Mouse (Mus musculus): ENCODE measurements at regions not wholly inside any gene's neighbourhood (a gene's known extent, or its start where the extent isn't known, plus 50 kb on each side); places are given as distances from the start of the nearest gene placed in this dataset.

DNA sequence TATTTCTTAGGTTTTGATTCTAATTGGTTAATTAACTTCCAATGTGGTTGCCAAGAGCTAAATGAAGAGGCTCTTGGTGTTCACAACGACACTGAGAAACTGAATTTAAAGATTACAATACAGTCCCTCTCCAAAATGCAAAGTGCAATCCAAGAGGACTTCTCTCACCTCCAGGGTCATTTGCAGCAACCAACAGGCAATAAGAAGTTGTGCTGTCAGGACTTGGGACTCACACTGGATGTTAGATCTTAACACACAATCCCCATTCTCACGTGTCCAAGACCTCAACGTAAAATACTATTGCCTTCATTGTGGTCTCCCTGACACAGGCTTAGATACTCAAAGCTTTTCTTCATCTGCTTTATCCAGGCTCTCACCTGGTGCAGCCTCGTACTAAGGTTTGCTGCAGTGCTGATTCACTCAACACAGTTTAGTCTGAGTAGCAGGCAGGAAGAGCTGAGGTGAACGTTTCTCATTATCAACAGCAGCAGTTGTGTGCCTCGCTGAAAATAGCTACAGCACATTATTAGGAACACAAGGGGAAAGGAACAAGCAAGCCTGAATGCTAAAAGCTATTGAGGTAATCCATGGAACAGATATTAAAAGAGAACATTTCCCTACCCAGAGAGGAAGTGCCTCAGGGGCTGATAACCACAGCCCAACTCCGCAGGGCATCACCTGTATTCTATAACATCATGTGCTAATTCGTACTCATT is 473.3 kb downstream of the Pdha2 start:
- H3K27me3 ChIP-seq (ENCODE audit: control insufficient read depth, insufficient read depth, low read length) = no peaks in the 10 kb centered on the region
- DNase-seq (ENCODE audit: low spot score) (no peak), ATAC-seq (ENCODE audit: low FRiP score) (no peak)
- H3K9me3 ChIP-seq (ENCODE audit: control insufficient read depth, low read length) = no peaks in the 10 kb centered on the region
- no peak overlapping the region for H3K4me2 ChIP-seq (replicated peaks; ENCODE audit: low read depth, low read length)
- WGBS = 84% methylated on average over 8 of the region's 8 CpGs
- no peak overlapping the region for H3K9ac ChIP-seq (ENCODE audit: low read depth, low read length)
- no peaks in the 10 kb centered on the region for H3K36me3 ChIP-seq (ENCODE audit: control insufficient read depth, insufficient read depth, low read length)
- no peak overlapping the region for H3K27ac ChIP-seq (ENCODE audit: low read depth, low read length)
- no peak overlapping the region for H3K4me3 ChIP-seq (ENCODE audit: low read depth, low read length)
- no peaks in the 10 kb centered on the region for H3K4me1 ChIP-seq (replicated peaks; ENCODE audit: control insufficient read depth, insufficient read depth, low read length)

DNA sequence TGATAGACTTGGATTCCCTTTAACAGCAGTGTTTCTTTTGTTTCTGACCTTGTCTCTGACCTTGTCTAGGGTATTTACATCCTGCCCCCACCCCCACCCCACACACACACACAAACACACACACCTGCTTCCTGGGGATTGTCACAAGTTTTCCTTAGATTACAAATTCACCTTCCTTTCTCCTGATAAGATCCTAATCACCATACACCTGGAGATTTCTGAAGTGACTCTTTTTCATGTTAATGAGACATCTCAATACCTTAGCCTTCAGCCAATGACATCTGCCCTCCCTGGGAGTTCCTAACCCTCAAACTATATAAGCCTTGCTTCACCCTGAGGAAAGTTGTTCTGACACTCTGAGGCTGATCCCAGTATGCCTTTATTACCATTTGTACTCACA is 495.3 kb downstream of the Pdha2 start:
- no peak overlapping the region for H3K4me3 ChIP-seq (ENCODE audit: low read depth, low read length)
- H3K9me3 ChIP-seq (ENCODE audit: control insufficient read depth, low read length) = no peaks in the 10 kb centered on the region
- no peak overlapping the region for H3K9ac ChIP-seq (ENCODE audit: low read depth, low read length)
- DNase-seq (ENCODE audit: low spot score) = no peak
- H3K4me1 ChIP-seq (replicated peaks; ENCODE audit: control insufficient read depth, insufficient read depth, low read length) = no peaks in the 10 kb centered on the region
- no peak overlapping the region for H3K27ac ChIP-seq (ENCODE audit: low read depth, low read length)
- no peak for ATAC-seq (ENCODE audit: low FRiP score)
- no peak overlapping the region for H3K4me2 ChIP-seq (replicated peaks; ENCODE audit: low read depth, low read length)
- no peaks in the 10 kb centered on the region for H3K36me3 ChIP-seq (ENCODE audit: control insufficient read depth, insufficient read depth, low read length)
- H3K27me3 ChIP-seq (ENCODE audit: control insufficient read depth, insufficient read depth, low read length) = no peaks in the 10 kb centered on the region

DNA sequence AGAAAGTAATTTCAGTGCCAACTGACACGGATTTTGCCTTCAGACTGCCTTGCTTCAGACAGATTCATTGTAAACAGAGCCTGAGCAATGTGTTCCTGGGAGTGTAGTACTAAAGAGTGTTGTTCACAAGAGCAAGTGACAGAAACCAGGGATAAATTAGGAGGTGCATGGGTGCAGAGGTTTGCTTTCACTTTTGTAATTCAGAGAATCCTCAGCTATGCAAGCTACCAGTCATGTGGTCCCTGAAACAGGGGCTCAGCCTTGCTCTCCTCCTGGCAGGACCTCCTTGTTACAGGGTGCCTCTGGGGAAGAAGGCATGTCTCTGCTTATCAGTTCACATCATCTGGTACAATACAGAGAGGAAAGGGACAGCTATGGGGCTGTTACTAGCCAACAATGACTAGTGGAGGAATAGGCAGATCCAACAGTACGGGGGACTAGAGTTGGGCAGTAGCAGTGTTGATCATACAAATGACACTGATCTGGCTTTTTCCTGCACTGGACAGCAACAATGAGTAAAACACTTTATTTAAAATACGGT is 504.5 kb downstream of the Pdha2 start:
- no peak for ATAC-seq (ENCODE audit: low FRiP score)
- H3K9me3 ChIP-seq (ENCODE audit: control insufficient read depth, low read length) = no peaks in the 10 kb centered on the region
- H3K9ac ChIP-seq (ENCODE audit: low read depth, low read length) = no peak overlapping the region
- no peaks in the 10 kb centered on the region for H3K36me3 ChIP-seq (ENCODE audit: control insufficient read depth, insufficient read depth, low read length)
- H3K27me3 ChIP-seq (ENCODE audit: control insufficient read depth, insufficient read depth, low read length) = no peaks in the 10 kb centered on the region
- no peak overlapping the region for H3K4me3 ChIP-seq (ENCODE audit: low read depth, low read length)
- DNase-seq (ENCODE audit: low spot score) = no peak
- H3K4me2 ChIP-seq (replicated peaks; ENCODE audit: low read depth, low read length) = no peak overlapping the region
- WGBS = 79% methylated on average over 3 of the region's 3 CpGs
- no peaks in the 10 kb centered on the region for H3K4me1 ChIP-seq (replicated peaks; ENCODE audit: control insufficient read depth, insufficient read depth, low read length)
- no peak overlapping the region for H3K27ac ChIP-seq (ENCODE audit: low read depth, low read length)

DNA sequence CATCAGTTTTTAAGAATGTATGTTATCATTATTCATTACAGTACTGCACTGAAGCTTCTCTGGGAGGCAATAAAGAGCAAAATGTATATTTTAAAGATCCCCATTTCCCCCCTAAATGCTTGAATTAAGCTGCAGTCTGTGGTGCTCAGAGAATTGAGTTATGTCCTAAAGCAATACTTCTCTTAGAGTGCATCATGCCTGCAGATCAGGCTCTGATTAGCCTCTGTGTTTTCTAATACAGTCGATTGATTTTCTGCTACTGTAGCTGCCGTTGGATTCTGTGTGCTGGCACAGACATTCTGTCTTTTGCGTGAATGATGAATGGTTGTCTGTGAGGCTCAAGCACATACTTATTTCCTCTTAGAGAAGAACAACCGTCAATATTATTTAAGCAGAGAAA is 505.4 kb downstream of the Pdha2 start:
- Histone ChIP-seq H3K27ac (ENCODE audit: low read depth, low read length) (no peak overlapping the region), H3K4me3 (ENCODE audit: low read depth, low read length) (no peak overlapping the region), H3K9me3 (ENCODE audit: control insufficient read depth, low read length) (no peaks in the 10 kb centered on the region), H3K36me3 (ENCODE audit: control insufficient read depth, insufficient read depth, low read length) (no peaks in the 10 kb centered on the region), H3K9ac (ENCODE audit: low read depth, low read length) (no peak overlapping the region), H3K27me3 (ENCODE audit: control insufficient read depth, insufficient read depth, low read length) (no peaks in the 10 kb centered on the region), H3K4me1 (replicated peaks; ENCODE audit: control insufficient read depth, insufficient read depth, low read length) (no peaks in the 10 kb centered on the region), H3K4me2 (replicated peaks; ENCODE audit: low read depth, low read length) (no peak overlapping the region)
- DNase-seq (ENCODE audit: low spot score) = no peak
- 78% methylated on average over 4 of the region's 4 CpGs for WGBS
- 0 out of 2 replicates have a peak, but pooled peaks have one; percentile 25 for ATAC-seq (ENCODE audit: low FRiP score)

DNA sequence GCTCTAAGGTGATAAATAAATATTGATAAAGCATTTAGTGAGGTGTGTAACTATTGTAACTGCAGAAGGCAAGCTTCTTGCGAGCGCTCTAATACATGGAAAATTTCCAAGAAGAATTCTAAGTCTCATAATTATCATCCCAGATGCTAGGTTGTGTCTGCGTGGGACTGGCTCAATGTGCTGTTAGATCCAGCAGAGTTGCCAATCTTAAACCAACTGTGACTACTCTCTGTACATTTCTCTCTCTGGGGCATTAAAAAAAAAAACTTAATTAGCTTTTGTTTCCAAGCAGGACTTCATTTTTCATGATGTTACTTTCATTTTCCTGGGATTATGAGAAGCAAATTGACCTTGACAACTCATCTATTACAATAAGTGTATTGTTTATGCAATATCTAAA is 506.6 kb downstream of the Pdha2 start:
- Histone ChIP-seq H3K4me2 (replicated peaks; ENCODE audit: low read depth, low read length) (no peak overlapping the region), H3K9me3 (ENCODE audit: control insufficient read depth, low read length) (no peaks in the 10 kb centered on the region), H3K9ac (ENCODE audit: low read depth, low read length) (no peak overlapping the region), H3K4me3 (ENCODE audit: low read depth, low read length) (no peak overlapping the region), H3K27me3 (ENCODE audit: control insufficient read depth, insufficient read depth, low read length) (no peaks in the 10 kb centered on the region), H3K4me1 (replicated peaks; ENCODE audit: control insufficient read depth, insufficient read depth, low read length) (no peaks in the 10 kb centered on the region), H3K36me3 (ENCODE audit: control insufficient read depth, insufficient read depth, low read length) (no peaks in the 10 kb centered on the region), H3K27ac (ENCODE audit: low read depth, low read length) (no peak overlapping the region)
- WGBS = 87% methylated on average over 3 of the region's 3 CpGs
- DNase-seq (ENCODE audit: low spot score) = no peak
- no peak for ATAC-seq (ENCODE audit: low FRiP score)

DNA sequence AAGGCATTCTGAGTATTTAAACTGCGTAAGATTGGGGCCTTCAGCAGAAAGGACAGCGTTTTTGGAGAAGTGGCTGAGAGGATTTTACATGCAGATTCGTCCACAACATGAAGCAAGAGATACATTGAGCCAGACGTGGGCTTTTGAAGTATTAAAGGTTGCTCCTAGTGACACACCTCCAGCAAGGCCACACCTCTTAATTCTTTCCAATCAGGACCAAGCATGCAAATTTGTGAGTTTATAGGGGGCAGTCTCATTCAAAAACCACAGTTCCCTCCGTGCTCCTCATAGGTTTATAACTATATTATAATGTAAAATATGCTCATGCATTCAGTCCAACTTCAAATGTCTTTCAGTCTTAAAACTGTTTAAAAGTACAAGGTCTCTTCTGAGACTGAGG is 509.2 kb downstream of the Pdha2 start:
- DNase-seq (ENCODE audit: low spot score) (no peak), ATAC-seq (ENCODE audit: low FRiP score) (no peak)
- no peaks in the 10 kb centered on the region for H3K9me3 ChIP-seq (ENCODE audit: control insufficient read depth, low read length)
- 74% methylated on average over 5 of the region's 5 CpGs for WGBS
- H3K36me3 ChIP-seq (ENCODE audit: control insufficient read depth, insufficient read depth, low read length) = no peaks in the 10 kb centered on the region
- H3K27me3 ChIP-seq (ENCODE audit: control insufficient read depth, insufficient read depth, low read length) = no peaks in the 10 kb centered on the region
- no peak overlapping the region for H3K9ac ChIP-seq (ENCODE audit: low read depth, low read length)
- H3K4me3 ChIP-seq (ENCODE audit: low read depth, low read length) = no peak overlapping the region
- no peak overlapping the region for H3K4me2 ChIP-seq (replicated peaks; ENCODE audit: low read depth, low read length)
- H3K27ac ChIP-seq (ENCODE audit: low read depth, low read length) = no peak overlapping the region
- H3K4me1 ChIP-seq (replicated peaks; ENCODE audit: control insufficient read depth, insufficient read depth, low read length) = no peaks in the 10 kb centered on the region

DNA sequence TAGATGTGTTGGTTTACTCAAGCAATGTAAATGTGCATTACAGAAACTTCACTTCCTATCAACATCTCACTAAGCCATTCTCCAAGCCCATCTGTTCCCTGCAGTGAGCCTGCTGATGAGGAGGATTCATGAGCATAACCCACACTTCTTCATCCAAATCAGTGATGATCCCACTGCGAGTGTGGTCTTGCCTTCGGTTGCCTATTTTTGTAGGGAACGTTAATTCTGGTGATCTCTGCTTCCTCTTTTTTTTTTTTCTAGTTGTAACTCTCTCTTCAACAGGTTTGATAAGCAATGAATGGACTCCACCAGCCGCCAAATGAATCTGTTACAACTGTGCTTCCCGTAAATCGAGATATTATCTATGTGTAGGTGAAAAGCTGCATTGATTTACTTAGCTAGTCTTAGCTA is 509.9 kb downstream of the Pdha2 start:
- Histone ChIP-seq H3K9me3 (ENCODE audit: control insufficient read depth, low read length) (no peaks in the 10 kb centered on the region), H3K4me3 (ENCODE audit: low read depth, low read length) (no peak overlapping the region), H3K36me3 (ENCODE audit: control insufficient read depth, insufficient read depth, low read length) (no peaks in the 10 kb centered on the region), H3K27me3 (ENCODE audit: control insufficient read depth, insufficient read depth, low read length) (no peaks in the 10 kb centered on the region), H3K27ac (ENCODE audit: low read depth, low read length) (no peak overlapping the region), H3K4me1 (replicated peaks; ENCODE audit: control insufficient read depth, insufficient read depth, low read length) (no peaks in the 10 kb centered on the region), H3K4me2 (replicated peaks; ENCODE audit: low read depth, low read length) (no peak overlapping the region), H3K9ac (ENCODE audit: low read depth, low read length) (no peak overlapping the region)
- ATAC-seq (ENCODE audit: low FRiP score) = no peak
- WGBS = 93% methylated on average over 6 of the region's 6 CpGs
- no peak for DNase-seq (ENCODE audit: low spot score)

DNA sequence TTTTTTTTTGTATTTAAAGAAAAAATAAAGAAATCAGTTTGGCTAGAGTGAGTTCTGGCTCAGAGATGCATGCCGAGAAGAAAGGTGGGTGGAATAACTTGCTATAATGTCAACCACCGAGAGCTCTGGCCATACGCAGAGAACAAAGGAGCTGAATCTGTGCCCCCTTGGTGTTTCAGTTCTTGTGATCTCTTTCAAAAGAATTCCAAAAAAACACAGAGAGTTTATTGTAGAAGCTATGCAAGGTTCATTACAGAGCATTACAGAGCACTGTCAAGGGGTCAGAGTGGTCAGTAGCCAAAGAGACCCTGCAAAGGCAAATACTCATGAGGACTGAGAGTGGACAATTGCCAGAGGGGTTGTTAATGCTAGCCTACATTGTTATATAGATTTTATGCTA is 514.9 kb downstream of the Pdha2 start:
- DNase-seq (ENCODE audit: low spot score) = no peak

DNA sequence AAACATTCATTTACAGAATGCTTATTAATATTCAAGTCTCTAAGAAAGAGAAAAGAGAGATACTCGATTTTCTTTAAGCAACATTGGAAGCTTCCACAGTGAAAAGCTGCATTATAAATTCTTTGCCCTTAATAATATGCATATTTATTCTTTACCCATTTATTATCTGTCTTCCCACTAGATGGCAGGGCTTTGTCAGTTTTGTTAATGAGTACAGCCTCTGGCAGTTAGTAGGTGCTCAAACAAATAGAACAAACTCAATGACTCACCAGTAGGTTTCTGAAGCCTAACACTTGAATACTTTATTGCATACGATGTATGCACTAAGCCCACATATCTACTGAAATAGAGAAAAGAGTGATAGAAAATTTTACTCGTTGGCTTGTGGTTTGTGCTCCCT is 529.4 kb downstream of the Pdha2 start:
- 74% methylated on average over 3 of the region's 3 CpGs for WGBS
- no peak overlapping the region for H3K9ac ChIP-seq (ENCODE audit: low read depth, low read length)
- no peaks in the 10 kb centered on the region for H3K4me1 ChIP-seq (replicated peaks; ENCODE audit: control insufficient read depth, insufficient read depth, low read length)
- no peaks in the 10 kb centered on the region for H3K9me3 ChIP-seq (ENCODE audit: control insufficient read depth, low read length)
- H3K4me3 ChIP-seq (ENCODE audit: low read depth, low read length) = no peak overlapping the region
- no peaks in the 10 kb centered on the region for H3K36me3 ChIP-seq (ENCODE audit: control insufficient read depth, insufficient read depth, low read length)
- DNase-seq (ENCODE audit: low spot score) = no peak
- ATAC-seq (ENCODE audit: low FRiP score) = no peak
- H3K4me2 ChIP-seq (replicated peaks; ENCODE audit: low read depth, low read length) = no peak overlapping the region
- no peaks in the 10 kb centered on the region for H3K27me3 ChIP-seq (ENCODE audit: control insufficient read depth, insufficient read depth, low read length)
- no peak overlapping the region for H3K27ac ChIP-seq (ENCODE audit: low read depth, low read length)

More for the DNA sequence above, 514.9 kb downstream of the Pdha2 start:
- Histone ChIP-seq H3K4me3 (ENCODE audit: low read depth, low read length) (no peak overlapping the region), H3K9ac (ENCODE audit: low read depth, low read length) (no peak overlapping the region), H3K4me2 (replicated peaks; ENCODE audit: low read depth, low read length) (no peak overlapping the region), H3K27ac (ENCODE audit: low read depth, low read length) (no peak overlapping the region), H3K9me3 (ENCODE audit: control insufficient read depth, low read length) (no peaks in the 10 kb centered on the region), H3K36me3 (ENCODE audit: control insufficient read depth, insufficient read depth, low read length) (no peaks in the 10 kb centered on the region), H3K27me3 (ENCODE audit: control insufficient read depth, insufficient read depth, low read length) (no peaks in the 10 kb centered on the region), H3K4me1 (replicated peaks; ENCODE audit: control insufficient read depth, insufficient read depth, low read length) (no peaks in the 10 kb centered on the region)
- WGBS = 13% methylated on average over 3 of the region's 3 CpGs
- ATAC-seq (ENCODE audit: low FRiP score) = 0 out of 2 replicates have a peak, but pooled peaks have one; percentile 54

Measured in hindbrain, embryonic 11.5 days (tissue).